Mouse (Mus musculus) right cerebral cortex, postnatal 14 days (tissue): Measurements from ENCODE around the gene Rpl3.
"Not testable (repeated sequence)": the region's sequence is repeated elsewhere in the genome, so short reads cannot be mapped to it uniquely, and the experiment has no call there.

Experiments
- DNase-seq: peaks from one replicate; pipeline ENCODE4 v3.0.0; 2022

Rpl3 gene

GRCm38 (mm10) chr15:80091121-80091955 is at the start of gene Rpl3, which contains the start of gene Syngr1:
Gene Rpl3 (minus strand): TSS chr15:80091868.
Gene Syngr1 (plus strand): TSS chr15:80091334.
- DNase-seq: peak; percentile 88

DNA sequence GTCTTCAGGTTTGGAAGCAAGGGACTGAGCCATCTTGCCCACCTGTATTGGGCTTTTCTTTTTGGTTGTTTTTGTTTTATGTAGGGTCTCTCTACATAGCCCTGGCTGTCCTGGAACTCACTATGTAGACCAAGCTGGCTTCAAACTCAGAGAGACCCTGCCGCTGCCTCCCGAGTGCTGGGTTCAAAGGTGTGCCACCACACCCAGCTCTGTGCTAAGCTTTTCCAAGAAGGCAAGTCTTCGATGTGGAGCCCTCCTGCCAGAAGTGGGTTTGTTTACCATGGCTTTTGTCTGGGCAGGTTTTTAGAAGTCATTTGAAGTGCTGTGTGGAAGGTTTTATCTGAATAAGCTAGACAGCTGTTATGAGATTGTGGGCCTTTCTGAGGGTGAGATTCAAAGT is 49.2 kb upstream of the Rpl3 start:
- DNase-seq: no peak

GRCm38 (mm10) chr15:80140302-80140701 is 48.6 kb upstream of the Rpl3 start:
- no peak for DNase-seq

- DNase-seq: no peak
These were observed 46.5 kb upstream of the Rpl3 start for GRCm38 (mm10) chr15:80137945-80138791.

GRCm38 (mm10) chr15:80136645-80137044 is 45.0 kb upstream of the Rpl3 start:
- DNase-seq: no peak

DNA sequence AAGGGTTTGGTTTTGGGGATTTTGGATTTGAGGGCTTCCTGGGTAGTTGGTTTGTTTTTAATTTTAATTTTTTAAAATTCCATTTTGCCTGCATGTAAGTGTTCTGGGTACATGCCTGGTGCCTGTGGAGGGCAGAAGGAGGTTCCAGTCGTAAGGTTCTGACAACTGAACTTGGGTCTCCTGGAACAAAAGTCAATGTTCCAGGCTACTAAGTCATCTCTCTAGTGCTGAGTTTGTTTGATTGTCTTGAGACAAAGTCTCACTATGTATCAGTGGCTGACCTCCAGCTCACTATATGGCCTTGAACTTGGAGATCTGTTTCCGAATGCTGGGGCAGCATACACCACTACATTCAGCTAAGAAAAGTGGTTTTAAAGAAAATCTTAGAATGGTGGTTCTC is 43.8 kb upstream of the Rpl3 start:
- DNase-seq: no peak

DNA sequence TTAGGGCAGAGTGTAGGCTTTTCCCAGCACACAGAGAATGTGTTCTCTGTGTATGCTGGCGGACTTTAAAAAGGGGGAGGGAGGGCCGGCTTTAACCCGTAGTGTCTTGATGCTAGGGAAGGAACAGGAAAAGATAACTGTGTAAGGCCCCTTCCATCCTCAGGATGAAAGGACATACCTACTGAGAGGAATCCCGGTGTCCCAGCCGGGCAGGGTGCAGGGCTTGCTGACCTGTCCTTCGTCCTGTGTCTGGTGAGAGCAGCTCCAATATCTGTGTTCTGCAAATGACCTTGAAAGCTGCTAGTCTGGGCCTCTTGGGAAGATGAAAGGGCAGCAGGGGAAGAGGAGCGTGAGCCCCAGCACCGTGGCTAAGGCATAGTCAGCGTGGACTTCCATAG is 42.8 kb upstream of the Rpl3 start:
- no peak for DNase-seq

DNA sequence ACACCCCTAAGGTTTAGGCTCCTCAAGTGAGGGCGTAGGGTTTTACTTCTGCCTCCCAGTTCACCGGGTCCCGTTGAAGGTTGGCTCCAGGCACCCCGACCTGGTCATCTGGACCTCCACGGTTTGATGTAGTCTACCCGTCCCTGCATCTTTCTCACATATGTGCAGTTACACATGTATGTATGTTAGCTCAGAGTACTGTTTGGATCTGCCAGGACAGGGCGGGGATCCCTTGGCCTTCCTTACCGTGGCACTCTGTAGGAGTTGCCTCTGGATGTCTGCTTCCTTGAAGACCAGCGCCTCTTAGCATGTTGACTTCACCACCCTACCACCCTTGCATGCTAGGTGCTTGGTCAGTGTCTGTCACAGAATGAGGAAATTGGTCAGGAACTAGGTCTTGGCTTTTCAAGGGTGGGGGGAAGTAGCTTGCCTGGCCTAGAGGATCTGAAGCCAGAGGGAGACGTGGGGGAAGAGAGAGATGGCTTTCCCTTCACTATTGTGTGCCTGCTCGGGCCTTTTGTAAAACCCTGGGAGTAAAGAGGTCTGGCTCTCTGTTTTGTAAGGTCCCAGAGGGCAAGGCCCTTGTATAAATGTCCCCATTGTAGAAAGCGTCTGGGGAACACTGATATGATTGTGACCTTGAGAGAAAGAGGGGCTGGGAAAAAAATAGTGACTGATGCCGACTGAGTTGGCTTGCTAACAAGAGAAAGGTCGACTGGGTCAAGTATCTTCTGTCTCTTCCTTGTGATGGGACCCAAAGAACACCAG is 42.2 kb upstream of the Rpl3 start:
- DNase-seq: no peak

DNA sequence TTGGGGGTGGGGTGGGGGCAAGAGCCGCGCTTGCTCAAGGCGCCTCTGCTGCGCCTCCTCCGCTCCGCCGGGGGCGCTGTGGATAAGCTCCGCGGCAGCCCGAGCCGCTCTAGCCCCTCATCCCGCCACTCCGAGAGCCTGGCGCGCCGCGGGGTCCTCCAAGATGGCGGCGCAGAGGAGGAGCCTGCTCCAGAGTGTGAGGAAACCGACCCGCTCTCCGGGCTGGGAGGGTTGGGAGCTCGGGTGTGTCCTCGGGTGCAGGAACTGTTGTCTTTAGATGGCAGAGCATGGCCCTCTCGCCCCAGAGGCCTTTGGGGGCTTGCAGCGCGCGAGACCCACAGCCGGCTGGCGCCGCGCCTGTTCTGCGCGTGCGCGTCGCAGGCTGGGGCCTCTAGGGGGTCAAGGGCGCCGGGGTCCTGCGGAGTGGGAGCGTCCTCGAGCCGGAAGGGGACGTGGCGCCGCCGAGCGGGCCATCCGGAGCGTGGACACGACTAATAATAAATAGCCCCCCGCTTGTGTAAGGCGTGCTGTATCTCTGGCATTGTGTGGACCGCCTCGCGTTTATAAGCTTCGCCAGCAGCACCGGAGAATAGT is 41.4 kb upstream of the Rpl3 start, which contains the start of gene Tab1:
Tab1 (plus strand) TSS at position 135 of the 594 bp plus-strand sequence.
- DNase-seq: peak; percentile 93

DNA sequence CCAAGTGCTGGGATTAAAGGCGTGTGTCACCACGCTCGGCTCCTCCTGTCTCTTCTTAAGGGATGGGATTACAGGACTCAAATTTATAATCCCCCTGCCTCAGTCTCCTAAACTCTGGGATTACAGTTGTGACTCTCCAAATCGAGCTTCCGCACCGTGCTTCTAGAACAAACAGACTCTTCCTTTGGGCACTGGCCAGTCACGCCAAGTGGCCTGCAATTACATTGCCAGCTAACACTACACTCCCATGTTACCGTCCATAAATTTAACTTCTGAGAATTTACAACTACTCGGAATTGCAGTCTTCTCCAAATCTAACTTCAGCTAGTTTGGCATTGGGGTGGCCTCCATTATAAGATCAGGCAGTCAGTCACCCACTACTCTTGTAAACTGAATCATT is 40.8 kb upstream of the Rpl3 start:
- DNase-seq: no peak

GRCm38 (mm10) chr15:80131421-80131820 is 39.8 kb upstream of the Rpl3 start:
- no peak for DNase-seq

GRCm38 (mm10) chr15:80130689-80131088 is 39.0 kb upstream of the Rpl3 start:
- DNase-seq: no peak

DNA sequence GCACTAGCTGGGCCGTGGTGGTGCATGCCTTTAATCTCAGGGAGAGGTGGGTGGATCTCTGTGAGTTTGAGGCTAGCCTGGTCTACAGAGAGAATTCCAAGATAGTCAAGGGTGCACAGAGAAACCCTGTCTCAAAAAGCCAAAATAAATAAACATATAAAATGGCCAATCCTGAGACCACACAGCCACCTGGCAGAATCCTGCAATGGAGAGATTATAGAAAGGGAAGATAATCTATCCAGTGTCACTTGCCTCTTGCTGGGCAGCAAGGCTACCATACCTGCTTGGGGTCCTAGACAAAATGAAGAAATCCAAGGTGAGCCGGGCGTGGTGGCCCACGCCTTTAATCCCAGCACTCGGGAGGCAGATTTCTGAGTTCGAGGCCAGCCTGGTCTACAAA is 38.3 kb upstream of the Rpl3 start:
- no peak for DNase-seq

DNA sequence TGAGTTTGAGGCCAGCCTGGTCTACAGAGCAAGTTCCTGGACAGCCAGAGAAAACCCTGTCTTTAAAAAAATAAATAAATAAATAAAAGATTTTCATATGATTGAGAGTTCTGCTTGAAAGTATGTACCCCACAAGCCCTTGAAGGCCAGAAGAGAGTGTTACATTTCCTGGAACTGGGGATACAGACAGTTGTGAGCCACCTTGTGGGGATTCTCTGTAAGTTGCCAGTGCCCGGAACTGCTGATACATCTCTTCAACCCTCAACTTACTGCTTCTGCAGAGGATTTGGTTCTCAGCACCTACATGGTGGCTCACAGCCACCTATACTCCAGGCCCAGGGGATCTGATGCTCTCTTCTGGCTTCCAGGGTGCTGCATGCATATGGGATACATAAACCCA is 35.5 kb upstream of the Rpl3 start:
- no peak for DNase-seq

DNA sequence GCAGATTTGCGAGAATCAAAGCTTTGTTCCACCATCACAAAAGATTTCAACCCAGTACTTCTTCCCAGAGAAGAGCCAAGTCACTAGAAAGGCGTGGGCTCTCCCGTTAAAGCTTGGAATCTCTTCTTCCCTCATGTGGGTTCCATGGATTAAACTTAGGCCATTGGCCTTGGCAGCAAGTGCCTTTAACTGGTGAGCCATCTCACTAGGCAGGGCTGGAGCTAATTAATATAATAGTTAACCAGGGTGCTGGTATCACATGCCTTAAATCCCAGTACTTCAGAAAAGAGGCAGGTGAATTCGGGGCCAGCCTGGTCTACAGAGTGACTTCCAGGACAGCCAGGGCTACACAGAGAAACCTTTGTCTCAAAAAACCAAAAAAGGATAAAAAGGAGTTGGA is 33.0 kb upstream of the Rpl3 start:
- DNase-seq: no peak

DNA sequence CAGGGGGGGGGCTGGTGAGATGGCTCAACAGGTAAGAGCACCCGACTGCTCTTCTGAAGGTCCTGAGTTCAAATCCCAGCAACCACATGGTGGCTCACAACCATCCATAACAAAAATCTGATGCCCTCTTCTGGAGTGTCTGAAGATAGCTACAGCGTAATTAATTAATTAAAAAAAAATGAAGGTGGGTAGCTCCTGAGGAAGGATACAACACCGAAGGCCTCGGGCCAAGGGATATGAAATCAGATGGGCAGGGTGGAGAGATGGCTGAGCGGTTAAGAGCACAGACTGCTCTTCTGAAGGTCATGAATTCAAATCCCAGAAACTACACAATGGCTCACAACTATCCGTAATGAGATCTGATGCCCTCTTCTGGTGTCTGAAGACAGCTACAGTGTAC is 30.8 kb upstream of the Rpl3 start:
- not testable (repeated sequence) for DNase-seq

GRCm38 (mm10) chr15:80121721-80122325 is 30.2 kb upstream of the Rpl3 start:
- no peak for DNase-seq

GRCm38 (mm10) chr15:80119076-80119475 is 27.4 kb upstream of the Rpl3 start:
- DNase-seq: no peak

- no peak for DNase-seq
These were observed 25.5 kb upstream of the Rpl3 start for GRCm38 (mm10) chr15:80117154-80117553.

- DNase-seq: no peak
These were observed 24.5 kb upstream of the Rpl3 start for GRCm38 (mm10) chr15:80115866-80116794.

- DNase-seq: no peak
These were observed 23.6 kb upstream of the Rpl3 start for GRCm38 (mm10) chr15:80115256-80115655.
